Mouse (Mus musculus): ENCODE data around the gene Ddit4.
"Not testable (repeated sequence)": the region's sequence is repeated elsewhere in the genome, so short reads cannot be mapped to it uniquely, and the experiment has no call there.

Gene Ddit4

DNA sequence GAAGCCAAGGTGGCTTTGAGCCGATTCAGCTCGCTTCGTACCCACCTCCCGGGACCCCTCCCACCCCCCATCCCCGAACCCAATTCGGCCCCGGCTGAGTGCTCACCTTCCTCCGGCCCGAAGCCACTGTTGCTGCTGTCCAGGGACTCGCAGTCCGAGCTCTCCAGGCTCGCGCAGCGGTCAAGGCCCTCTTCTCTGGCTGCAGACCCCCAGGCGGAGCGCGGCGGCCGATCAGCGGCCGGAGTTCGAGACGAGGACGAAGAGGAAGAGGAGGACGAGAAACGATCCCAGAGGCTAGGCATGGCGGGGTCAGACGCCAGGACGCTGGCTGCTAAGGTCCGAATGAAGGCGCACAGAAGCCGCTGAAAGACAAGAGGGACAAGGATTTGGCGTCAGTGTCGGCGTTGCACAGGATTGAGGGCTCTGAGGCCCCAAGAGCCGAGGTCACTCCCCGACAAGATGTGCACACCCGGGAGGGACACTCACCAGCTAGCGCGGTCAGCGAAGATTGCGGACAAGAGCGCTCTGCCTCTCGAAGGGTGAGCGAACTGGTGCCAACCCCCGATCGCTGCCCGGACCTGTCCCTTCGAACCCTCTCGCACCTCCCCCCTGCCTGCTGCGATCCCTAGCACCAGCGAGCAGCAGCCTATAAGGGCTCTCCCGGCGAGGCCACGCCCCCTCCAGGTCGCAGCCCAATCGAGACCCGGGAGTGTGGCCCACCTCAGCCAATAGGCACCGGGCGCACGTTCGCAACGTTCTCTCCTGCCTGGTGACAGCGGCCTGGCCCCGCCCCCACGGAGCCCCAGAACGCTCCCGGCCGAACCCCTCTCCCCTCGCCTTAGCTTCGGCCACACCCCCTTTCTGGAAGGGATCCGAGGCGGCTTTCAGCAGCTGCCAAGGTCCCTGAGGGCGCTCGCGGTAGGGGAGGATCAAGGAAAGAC lies at the start of gene Ddit4:
Gene Ddit4, minus strand, starts transcription at position 624 of the 941 bp plus-strand sequence.
- DNase-seq (ENCODE audit: low read depth): peak; percentile 97

DNA sequence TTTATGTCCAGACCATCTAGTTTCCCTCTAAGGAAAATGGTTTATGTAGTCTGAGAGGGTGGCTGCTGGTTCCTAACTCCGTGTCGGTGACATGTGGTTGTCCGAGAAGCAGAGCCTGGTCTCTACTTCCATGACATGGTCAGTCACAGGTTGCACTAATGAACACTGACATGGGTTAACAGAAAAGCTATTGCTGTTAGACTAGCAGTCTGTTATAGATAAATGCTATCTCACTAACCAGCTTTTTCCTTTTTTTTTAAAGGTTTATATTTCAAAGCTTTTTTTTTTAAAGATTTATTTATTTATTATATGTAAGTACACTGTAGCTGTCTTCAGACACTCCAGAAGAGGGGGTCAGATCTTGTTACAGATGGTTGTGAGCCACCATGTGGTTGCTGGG lies 47.4 kb upstream of the Ddit4 start:
- DNase-seq (ENCODE audit: low read depth): no peak

DNA sequence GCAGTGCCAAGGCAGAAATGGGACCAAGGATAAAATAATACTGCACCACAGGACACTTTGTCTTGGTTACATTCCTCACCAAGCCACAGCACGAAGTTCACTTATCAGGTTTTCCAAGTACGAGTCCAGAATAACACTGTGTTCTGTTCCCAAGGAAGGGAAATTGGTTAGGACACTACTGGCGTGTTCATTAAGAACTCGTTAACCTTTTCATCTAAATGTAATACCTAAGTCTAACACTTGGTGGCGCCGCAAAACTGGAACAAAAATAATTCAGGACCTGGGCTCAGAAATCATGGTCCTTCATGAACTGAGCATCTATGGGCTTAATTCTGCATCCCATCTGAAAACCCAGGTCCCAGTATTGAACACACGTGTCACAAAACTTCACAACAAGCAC lies 46.0 kb upstream of the Ddit4 start:
- DNase-seq (ENCODE audit: low read depth): peak; percentile 35

DNA sequence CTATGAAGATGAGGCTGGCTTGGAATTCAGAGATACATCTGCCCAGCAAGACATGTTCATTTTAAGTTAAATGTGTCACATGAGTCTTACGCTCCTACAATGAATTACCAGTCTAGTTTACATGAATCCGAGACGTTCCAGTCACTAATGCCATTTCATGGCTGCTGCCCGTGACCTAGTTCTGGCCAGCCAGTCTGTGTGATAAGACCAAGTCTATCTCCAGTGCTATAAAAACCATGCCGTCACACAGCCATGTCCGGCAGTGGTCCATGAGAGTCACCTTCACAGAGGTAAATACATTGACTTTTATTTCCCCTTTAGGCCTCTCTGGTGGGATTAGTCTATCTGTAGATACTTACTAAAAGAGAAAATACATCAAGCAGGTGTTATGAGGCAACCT lies 44.3 kb upstream of the Ddit4 start:
- DNase-seq (ENCODE audit: low read depth): no peak

DNA sequence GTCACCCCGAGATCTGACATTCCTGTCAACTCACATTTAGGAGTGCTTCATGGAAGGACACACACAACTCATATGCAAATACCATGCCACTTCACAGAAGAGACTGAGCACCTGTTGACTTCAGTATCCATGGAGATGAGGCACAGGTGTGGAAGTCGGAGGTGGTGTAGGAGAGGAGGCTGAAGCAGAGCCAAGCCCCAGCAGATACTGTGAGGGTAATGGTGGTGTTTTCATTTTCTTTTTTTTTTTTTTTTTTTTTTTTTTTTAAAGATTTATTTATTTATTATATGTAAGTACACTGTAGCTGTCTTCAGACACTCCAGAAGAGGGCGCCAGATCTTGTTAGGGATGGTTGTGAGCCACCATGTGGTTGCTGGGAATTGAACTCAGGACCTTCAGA lies 42.2 kb upstream of the Ddit4 start:
- not testable (repeated sequence) for DNase-seq (ENCODE audit: low read depth)

DNA sequence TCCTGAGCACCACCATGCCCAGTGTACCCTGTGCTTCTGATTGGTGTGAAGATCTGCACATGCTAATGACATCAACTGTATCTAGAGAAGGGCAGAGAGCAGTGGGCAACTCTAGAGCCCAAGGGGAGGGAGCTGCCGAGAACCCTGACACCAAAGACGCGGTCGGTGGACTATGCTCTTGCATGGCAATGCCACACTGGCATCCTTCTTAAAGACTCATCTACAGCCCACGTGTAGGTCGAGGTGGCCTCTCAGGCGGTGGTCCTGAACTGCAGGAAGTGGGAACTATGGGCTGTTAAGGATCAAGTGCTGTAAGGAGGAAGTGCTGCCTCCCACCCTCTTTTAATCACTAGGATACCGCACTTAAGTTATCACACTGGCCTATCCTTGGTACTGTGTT lies 40.4 kb upstream of the Ddit4 start:
- DNase-seq (ENCODE audit: low read depth): no peak

DNA sequence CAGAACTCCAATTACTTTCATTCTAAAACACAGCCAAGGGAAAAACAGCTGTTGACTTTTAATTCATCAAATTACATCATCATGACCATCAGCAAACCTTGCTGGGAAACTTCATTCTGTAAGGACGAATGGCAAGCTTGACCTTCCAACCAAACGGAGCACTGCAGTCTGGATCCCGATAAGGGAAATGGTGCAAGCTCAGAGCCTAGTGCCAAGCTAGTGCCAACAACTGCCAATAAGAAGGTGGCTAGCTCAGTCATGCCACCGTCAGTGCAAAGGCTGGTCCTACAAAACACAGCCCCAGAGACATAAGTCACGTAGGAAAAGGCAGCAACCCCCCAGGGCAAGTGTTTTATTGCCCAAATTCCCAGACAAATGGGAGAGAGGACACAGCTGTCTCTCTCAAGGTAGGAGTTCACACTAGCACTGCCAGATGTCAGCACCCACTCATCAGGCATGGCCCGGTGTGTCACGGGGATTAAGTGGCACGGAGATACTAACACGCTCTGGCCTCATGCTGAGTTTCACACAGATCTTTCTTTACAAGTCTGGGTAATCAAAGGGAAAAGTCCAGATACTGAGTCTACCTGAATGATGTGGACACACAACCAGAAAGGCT lies 39.7 kb upstream of the Ddit4 start:
- DNase-seq (ENCODE audit: low read depth): no peak

DNA sequence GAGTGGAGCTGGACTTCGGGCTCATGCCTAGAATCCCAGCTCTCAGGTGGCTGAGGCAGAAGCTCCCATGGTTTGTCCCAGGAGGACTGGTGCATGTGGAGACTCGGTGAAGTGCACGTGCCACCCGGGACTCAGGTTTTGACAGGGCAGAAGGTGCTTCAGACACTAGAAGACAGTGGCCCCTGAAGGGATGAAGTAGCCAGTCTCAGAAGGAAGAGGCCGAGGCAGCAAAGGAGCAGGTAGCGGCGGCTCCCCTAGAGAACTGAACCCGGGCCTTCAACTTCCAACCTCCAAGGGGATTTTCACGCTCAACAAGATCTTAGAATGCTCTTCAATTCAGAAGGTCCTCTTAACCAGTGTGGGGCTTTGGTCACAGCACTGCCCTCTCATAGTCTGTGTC lies 38.8 kb upstream of the Ddit4 start:
- no peak for DNase-seq (ENCODE audit: low read depth)

DNA sequence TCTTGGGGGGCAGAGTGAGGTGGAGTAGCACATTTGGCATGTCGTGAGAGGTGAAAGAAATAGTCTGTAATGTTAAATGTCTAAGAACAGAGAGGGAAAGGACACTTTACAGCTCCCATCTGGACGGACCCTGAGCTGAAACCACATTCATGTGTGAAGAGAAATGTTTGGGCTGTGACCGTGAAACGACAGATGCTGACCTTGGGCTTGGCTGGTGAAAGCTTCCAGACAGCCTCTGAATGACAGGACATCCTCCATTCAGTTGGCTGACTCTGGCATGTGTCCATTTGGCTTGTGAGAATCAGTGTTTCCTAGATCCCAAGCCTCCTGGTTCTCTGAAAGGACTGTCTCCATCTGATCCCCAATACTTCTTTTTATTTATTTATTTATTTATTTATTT lies 36.4 kb upstream of the Ddit4 start:
- no peak for DNase-seq (ENCODE audit: low read depth)

DNA sequence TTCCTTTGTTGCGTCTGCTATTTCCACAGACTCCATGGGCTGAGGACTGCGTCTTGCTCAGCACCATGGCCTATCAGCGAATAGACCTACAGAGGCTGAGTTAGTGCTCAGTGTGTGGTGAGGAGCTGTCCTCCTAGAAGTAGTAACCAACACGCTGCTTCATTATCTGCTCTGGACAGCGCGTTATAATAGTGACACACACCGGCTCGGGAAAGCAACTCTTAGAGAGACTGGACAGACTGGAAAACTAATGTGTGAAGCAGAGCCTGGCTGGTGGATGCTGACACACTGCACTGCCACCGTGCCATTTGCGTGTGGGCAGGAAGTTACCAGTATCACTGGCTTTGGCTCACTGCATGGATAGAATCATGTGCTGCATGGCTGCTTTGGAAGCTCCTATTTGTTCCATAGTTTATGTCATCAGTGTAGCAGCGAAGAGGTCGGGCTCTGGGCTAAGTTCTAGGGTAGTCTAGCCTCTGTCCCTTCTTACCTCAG lies 30.8 kb upstream of the Ddit4 start:
- DNase-seq (ENCODE audit: low read depth): no peak

DNA sequence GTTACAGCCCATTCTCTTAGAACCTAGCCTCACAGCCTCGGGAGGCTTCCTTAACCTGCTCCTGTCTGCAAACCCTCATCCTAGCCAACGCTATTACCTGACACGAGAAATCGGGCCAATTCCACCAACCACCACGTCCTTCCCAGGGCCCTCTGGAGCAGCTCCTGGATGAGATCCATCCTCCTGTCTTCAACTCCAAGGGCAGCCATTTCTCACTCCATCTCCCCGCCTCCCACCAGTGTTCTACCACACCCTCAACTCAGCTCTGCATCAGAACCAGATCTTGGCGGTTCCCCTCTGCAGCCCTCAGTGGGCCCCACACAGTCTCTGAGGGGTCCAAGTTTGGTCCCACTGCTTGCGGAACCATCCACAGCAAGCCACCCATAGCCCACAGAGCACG lies 30.2 kb upstream of the Ddit4 start:
- no peak for DNase-seq (ENCODE audit: low read depth)

DNA sequence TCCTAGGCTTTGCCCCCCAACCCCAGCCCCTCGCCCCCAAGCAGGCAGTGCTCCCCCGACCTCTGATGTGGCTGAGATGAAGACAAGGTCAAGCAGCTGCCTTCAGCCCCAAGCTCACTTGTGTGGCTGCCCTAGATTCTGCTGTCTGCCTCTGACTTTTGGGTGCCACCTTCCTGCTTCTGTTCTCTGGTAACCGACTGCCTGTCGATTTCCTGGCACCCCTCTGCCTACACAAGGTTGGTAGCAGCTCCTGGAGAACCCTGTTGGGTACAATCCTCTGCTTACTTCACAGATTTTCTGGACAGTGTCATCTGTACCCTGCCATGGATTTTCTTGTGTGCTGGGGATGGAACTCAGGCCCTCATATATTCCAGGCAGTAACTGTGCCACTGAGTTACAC lies 29.7 kb upstream of the Ddit4 start:
- no peak for DNase-seq (ENCODE audit: low read depth)

DNA sequence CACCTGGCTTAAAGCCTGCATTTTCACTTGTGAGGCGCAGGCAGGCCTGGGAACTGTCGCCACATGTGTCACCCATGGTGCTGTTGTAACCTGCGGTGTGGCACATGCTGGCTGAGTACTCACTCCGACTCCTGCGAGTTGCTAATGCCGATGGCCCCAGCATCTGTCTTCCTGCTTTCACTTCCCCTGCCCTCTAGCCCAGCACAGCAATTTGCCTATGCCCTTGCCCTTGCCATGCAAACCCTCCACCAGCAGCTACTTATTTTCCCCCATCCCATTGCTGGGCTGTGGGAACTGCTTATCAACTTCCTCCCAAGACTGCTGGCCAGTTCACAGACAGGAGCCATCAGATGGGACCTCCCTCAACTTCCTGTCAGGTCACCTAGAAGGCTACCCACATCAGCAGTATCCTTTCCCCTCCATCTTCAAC lies 29.2 kb upstream of the Ddit4 start:
- no peak for DNase-seq (ENCODE audit: low read depth)

DNA sequence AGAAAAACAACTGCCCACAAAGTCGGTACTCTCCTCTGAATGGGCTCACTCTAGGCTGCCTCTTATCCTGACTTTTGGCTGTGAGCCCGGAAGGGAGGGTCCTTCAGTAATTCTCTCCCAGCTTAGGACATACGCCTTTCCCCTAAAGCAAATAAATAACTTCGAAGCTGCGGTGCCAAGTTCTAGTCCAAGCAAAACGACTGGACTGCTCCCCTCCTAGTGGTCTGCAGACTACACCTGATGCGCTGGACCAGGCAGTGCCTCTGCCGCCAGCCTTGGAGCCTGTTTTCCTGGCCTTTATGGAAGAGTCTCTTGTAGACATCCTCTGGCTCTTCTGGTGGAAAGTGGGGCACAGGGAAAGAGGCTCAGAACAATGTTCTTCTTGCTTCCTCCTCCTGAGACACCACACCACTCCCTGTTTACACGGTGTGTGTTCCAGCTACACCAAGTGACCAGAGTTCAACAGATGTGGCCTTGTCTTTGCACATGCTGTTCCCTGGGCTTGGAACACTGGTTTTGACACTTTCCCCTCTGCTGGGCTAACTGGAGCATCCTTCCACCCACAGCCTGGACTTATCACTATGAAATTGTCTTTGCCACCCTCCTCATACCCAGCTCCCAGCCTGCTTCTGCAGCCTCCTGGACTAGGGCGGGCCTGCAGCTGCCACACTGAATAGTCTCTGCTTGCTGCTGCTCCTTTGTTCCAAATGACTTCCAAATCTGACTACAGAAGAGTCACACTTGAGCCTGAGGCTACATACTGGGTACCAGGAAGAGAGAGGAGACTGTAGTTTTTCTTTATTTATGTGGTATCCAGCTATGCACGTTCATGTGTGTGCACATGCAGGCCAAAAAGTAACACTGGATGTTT lies 27.5 kb upstream of the Ddit4 start:
- peak; percentile 73 for DNase-seq (ENCODE audit: low read depth)

DNA sequence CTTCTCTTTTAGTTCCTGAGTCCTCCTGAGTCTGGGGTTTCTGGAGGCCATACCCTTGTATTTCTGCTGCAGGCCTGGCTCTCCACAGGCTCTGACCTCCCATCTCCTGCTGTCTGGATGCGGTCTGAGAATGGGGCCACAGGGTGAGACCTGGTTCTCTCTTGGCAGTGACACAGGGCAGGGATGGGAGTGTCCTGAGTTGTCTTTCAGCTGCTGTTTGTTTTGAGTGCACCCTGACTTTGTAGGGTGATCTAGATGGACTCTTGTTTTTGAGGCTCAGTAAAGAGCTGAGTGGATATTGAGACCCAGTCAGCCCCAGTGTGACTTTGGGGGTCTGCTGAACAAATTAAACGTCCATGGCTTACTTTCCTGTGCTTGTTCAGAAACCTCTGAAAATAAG lies 26.8 kb upstream of the Ddit4 start:
- no peak for DNase-seq (ENCODE audit: low read depth)

DNA sequence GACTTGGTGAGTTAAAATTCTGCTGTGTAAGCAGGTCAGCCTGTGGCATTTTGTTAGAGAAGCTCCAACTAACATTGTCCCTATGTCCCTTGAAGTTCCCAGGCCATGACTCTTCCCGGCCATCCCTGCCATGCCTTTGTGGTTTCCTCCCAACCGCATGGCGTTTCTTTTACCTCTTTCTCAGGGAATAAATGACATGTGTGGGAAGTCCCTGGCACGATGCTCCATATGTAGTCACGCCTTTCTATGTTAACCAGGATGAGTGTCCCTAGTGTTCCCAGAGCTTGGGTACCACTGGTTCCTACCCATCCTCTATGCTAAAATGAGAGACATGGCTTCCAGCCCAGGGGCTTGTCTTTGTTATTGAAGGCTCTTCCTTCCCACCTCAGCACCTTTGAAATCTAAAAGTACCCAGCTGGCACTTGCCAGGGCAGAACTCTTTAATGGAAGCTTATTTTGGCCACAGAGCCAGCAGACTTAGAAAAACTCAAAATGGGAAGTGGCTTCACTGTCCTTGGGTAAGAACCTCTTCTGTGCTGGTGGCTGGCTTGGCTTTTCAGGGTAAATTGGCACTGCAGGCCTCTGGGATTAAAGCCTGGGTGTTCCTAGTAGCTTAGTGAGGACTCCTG lies 26.2 kb upstream of the Ddit4 start:
- peak; percentile 67 for DNase-seq (ENCODE audit: low read depth)

DNA sequence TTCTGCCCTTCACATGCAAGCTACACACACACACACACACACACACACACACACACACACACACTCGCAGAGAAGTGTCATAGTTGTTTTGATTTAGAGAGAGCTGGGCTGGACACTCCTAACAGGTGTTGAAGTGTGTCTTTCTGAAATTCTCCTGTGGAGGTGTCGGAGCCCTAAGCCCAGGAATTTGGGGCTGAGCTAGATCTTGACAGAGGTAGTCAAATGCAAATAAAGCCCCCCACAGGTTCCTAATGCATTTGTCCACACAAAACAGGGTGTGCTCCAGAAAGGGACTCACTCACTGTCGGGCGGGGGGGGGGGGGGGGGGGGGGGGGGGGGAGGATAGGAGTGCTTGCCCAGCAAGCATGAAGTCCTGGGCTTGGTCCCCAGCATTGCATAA lies 25.5 kb upstream of the Ddit4 start:
- DNase-seq (ENCODE audit: low read depth): no peak

DNA sequence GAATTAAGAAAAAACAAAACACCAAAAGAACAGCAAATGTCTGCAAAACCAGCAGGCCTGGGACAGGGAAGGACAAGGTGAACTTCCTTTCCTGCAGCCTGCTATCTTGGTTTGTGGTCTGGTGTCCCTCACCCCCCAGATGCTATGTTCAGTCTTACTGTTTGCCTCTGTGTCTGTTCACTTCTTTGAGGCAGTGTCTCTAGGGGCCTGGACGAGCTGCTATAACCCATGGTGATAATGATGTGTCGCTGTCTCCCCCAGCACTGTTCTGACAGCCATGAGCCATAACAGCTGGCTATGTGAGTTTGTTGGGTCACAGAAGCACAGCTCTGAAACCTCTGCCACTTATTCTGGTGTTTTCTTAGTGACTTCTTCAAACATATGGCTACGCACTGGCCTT lies 23.2 kb upstream of the Ddit4 start:
- DNase-seq (ENCODE audit: low read depth): no peak

DNA sequence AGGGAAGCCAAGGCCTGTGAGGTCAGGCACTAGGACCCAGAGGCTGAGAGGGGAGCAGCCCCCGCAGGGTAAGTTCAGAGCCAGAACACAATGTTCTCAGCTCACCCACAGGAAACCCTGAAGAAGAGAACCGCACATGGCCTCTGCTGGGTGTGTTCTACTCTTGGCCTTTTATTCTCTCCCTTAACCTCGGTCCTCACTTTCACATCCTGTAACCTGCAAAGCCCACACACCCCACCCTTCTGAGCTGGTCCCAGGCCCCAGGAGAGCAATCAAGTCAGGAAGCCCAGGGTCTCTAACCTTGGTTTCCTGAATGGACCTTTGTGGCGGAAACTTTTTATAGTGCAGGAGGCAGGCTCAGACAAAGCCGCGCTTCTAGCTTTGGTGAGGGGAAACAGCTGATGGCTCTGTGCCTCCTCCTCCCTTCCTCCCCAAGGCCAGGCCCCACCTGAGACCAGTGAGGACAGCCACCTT lies 22.6 kb upstream of the Ddit4 start:
- DNase-seq (ENCODE audit: low read depth): no peak

DNA sequence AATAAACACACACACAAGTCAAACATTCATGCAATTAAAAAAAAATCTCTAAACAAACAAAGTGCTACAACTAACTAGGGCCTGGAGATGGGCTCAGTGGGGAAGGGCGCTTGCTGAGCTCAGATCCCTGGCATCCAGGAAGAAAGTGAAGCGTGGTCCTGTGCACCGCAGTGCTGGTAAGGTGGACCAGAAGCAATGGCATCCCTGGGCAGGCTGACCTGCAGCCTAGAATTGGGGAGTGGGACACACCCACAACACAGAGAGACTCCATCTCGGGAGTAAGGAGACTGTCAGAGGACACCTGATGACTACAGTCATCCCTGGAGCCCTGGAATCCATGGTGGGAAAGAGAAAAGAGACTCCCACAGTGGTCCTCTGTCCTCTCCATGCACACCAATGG lies 21.8 kb upstream of the Ddit4 start:
- DNase-seq (ENCODE audit: low read depth): no peak

DNA sequence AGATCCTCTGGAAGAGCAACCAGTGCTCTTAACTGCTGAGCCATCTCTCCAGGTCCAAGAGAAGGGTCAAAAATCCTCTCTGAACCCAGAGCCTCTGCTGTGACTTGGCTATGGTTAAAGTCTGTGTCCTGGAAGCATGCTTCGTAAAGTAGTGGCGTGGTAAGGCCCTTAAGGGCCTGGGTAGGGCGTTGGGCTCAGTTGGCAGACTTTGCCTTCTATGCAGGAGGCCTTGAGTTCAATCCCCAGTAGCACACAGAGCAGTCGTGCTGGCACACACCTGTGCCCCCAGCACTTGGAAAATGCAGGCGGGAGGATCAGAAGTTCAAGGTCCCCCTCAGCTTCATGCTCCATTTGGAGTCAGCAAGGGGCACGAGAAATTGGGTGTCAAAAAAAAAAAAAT lies 21.4 kb upstream of the Ddit4 start:
- no peak for DNase-seq (ENCODE audit: low read depth)

DNA sequence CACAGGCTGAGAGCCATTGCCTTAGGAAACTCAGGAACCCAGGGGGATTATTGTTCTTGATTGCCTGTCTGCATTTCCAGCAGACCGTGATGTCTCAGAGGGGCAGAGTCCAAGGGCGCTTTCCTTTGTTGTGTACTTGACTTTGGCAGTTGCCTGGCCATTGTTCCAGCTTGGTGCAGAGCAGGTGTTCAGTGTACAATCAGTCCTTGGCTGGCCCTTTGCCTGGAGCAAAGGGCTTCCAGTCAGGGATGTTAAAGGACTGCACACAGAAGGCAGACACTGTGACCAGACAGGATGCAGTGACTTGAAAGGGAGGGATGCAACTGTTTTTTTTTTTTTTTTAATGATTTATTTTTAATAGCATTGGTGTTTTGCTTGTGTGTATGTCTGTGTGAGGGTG lies 20.9 kb upstream of the Ddit4 start:
- DNase-seq (ENCODE audit: low read depth): no peak
